Mouse (Mus musculus): ENCODE results near the gene Skint7.
A peak's percentile ranks its signal among the peaks of the same experiment; 100 is the strongest.

GRCm38 (mm10) chr4:111961309-111961708, 11.4 kb upstream of the Skint7 start:
- TF ChIP-seq EP300 (IDR thresholded peaks at IDR 0.05; ENCODE audit: low read depth) (no peak), CTCF (IDR thresholded peaks at IDR 0.05; ENCODE audit: low read depth) (peak; percentile 18; the same call in 1 of the 2 replicates)
